Mouse (Mus musculus) cerebellum, adult 11-12 months (tissue): ENCODE data around the gene Prf1.

ENCODE experiments used
- DNase-seq: peaks from one replicate; pipeline ENCODE4 v3.0.0; 2022

Prf1 gene

DNA sequence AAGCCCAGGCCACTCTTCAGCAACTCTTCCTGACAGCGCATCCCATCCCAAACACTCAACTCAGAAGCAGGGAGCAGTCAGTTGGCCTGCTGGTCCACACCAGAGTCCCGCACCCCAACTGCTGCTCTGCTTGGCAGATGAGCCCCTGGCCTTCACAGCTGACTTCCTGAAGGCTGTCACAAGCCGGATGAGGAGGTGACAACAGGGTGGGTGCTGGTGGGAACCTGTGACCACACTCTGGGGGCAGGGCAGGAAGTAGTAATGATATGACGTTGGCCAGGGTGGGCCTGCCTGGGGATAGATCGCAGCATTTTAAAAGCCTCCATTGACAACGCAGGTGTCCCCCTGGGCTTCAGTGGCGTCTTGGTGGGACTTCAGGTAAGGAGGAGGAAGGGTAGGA lies at the start of gene Prf1:
Gene Prf1 (plus strand): TSS at position 357 of the 400 bp plus-strand sequence.
- DNase-seq, result no peak

- no peak for DNase-seq
Measured at GRCm38 (mm10) chr10:61248596-61249114, 49.0 kb upstream of the Prf1 start.

GRCm38 (mm10) chr10:61249951-61250350 lies 47.7 kb upstream of the Prf1 start:
- DNase-seq, result no peak

DNA sequence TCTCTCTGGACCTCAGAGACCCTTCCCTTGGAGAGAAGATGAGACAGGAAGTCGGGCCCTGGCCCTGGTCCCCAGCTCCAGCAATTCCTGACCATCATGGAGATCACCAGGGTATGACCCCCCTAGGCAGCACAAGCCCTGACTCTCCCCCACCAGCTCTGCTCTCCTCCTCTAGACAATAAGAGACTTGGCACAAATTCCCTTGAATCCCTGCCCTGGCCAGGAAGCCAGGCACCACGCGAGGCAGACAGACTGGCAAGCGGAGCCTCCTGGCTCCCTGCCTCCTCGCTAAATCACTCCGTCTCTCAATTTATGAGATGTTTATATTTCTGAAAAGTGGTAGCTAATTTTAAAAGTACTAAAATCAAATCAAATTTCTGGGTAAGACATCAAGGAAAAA lies 42.9 kb upstream of the Prf1 start:
- peak; percentile 80 for DNase-seq

- DNase-seq, result no peak
Measured at GRCm38 (mm10) chr10:61255190-61255589, 42.4 kb upstream of the Prf1 start.

GRCm38 (mm10) chr10:61256665-61257064 lies 41.0 kb upstream of the Prf1 start:
- DNase-seq, result no peak

DNA sequence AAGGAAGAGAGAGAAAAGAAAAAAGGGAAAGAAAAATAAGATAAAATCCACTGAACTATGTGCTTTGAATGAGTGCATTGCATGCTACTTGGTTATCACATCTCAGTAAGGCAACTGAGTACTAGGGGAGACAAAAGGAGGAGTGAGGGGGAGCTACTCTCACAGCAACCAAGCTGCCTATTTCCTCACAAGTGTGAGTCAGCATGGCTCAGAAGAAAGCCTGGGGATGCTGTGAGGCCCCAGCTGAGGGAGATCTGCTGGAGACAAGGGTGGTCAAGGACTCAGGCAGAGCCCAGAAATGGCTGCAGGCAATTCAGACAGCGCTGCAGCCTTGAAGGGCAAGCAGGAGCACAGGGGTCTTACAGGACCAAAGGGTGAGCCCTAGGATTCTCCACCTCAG lies 39.5 kb upstream of the Prf1 start:
- no peak for DNase-seq

- DNase-seq, result peak; percentile 32
Measured at GRCm38 (mm10) chr10:61261229-61262156, 36.1 kb upstream of the Prf1 start.

DNA sequence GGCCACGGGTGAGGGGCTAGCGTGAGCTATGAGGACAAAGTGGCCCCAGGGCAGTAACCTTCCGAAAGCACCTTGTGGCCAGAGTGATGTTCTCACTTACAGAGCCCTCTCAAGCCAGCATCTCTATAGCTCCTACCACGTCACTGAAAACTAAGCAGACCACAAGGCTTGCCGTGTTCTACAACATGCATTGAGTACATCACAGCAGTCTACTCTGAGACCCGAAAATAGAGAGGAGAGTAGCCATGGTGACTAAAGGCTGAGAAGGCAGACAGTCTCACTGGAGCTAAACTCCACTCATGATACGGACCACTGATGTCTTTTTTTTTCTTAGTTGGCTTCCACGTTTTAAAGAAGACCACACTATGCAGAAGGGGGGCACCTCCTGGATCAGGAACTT lies 34.0 kb upstream of the Prf1 start:
- no peak for DNase-seq

DNA sequence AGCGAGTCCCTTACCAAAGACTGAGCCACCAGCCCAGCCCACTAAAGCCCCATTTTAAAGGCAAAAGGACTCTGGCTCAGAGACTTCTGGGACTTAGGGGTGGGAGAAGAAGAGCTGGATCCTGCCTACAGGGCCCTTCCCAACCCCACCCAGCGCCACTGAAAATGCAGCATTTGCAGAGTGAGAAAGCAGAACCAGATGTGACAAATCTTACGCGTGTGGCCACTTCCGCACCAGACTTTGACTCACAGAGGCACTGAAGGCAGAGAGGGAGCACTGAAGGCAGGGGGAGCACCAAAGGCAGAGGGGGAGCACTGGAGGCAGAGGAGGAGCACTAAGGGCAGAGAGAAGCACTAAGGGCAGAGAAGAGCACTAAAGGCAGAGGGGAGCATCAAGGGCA lies 30.3 kb upstream of the Prf1 start:
- no peak for DNase-seq

DNA sequence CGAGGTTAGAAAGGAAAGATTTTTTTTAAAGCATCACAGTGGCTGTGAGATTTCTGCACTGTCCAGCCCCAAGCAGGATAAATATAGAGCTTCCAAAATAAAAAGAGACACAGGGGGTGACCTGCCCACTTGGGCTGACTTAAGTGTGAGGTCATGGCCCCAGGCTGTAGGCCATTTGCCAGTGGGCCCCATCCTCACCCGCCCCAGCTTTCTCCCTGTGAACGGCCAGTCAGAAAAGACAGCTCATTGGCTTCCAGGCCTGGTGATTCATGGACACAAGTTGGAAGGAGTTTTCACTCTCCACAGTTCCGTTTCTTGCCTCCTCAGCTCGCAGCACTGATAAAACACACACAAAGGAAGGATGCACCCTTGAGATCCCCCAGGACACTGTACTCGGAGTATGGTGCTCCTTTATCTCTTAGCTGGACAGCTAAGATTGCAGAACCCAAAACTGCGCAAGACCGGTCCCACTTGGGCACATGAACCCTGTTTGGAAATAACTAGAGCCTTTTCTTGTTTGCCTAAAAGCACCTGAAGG lies 25.5 kb upstream of the Prf1 start:
- no peak for DNase-seq

- DNase-seq, result no peak
Measured at GRCm38 (mm10) chr10:61272631-61273030, 25.0 kb upstream of the Prf1 start.

- no peak for DNase-seq
Measured at GRCm38 (mm10) chr10:61273081-61273843, 24.4 kb upstream of the Prf1 start, which contains the start of gene Adamts14. Gene Adamts14, minus strand, starts transcription at chr10:61273438.

DNA sequence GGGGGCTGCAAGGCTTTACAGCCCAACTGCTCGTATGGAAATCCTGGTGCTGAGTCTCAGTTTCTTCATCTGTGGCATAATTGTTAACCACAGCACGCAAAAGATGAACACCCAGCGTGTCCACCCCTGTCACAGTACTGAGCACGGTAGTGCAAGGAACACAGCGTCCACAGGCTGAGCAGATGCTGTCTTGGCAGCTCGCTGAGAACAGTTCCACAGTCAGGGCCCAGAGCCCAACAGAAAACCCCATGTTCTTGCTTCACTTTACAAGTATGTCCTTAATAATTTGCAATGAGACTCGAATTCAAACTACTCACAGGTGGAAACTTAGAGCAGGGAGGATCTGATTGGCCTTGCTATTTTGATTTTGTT lies 23.8 kb upstream of the Prf1 start:
- no peak for DNase-seq

DNA sequence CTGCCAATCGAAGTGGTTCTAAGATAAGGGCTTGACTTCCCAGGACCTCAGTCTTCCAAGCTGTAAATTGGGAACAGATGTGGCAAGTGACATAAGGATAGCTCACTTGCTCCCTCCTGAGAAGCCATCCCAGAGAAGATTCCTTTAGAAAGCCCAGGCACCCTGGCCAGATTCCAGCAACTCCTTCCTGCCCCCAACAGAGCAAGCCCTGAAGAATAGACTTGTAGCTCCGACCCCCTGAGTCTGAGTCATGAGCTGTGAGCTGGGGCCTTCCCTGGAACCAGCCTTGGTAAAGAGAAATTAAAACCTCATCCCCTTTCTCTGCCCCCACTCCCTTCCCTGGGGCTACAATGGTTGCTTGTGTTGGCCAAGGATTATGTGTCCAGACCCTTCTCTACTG lies 23.1 kb upstream of the Prf1 start:
- no peak for DNase-seq

GRCm38 (mm10) chr10:61275669-61276110 lies 21.9 kb upstream of the Prf1 start:
- DNase-seq, result no peak

- DNase-seq, result no peak
Measured at GRCm38 (mm10) chr10:61277051-61277450, 20.6 kb upstream of the Prf1 start.

GRCm38 (mm10) chr10:61277918-61278674 lies 19.5 kb upstream of the Prf1 start:
- no peak for DNase-seq

DNA sequence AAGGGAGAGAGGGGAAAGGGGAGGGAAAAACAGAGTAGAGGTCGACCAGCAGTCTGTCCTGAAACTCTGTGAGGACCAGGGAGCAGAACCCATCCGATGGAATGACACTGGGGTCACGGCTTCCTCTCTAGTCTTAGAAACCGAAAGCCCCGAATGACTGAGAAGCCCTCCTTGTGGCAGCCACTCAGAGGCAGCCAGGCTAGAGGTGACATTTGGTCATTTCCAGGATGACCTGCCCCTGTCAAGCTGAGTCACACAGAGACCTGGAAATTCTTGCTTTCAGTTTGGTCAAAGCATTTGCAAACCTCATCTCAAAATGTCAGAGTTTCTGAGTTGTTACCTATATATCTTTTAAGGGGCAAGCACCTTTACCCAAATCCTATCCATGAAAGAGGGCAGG lies 16.5 kb upstream of the Prf1 start:
- no peak for DNase-seq

DNA sequence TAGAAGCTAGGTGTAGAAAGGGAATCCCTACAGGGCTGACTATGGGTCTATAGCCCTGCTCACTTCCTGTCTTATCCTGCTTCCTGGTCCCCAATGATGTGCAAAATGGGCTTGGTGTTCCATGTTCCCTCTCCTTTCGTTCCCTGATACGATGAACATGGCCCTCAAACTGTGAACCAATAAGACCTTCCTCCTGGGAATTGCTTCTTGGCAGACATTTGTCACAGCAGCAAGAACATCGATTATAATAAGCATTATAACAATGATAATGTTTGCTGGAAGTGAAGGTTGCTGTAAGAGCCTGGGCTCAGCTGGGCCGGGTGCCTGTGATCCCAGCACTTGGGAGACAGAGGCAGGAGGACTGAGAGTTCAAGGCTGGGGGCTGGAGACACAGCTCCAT lies 13.3 kb upstream of the Prf1 start:
- DNase-seq, result no peak

GRCm38 (mm10) chr10:61285271-61285670 lies 12.4 kb upstream of the Prf1 start:
- peak; percentile 49 for DNase-seq

- DNase-seq, result no peak
Measured at GRCm38 (mm10) chr10:61286246-61286645, 11.4 kb upstream of the Prf1 start.

GRCm38 (mm10) chr10:61290016-61290415 lies 7.6 kb upstream of the Prf1 start:
- DNase-seq, result no peak
